Mouse (Mus musculus) G1E (cell line): ENCODE data around the gene Grhl1.

ENCODE experiments used
- CTCF ChIP-seq: IDR thresholded peaks from 2 replicates; pipeline ENCODE4 v1.5.1; 2012; ENCODE audit warnings: low read depth, low read length, inconsistent platforms, mixed read lengths
- TAL1 ChIP-seq: conservative IDR thresholded peaks from 2 replicates; pipeline ENCODE4 v1.6.1; 2012; ENCODE audit warnings: low read depth, low read length, inconsistent platforms, mixed read lengths

DNA sequence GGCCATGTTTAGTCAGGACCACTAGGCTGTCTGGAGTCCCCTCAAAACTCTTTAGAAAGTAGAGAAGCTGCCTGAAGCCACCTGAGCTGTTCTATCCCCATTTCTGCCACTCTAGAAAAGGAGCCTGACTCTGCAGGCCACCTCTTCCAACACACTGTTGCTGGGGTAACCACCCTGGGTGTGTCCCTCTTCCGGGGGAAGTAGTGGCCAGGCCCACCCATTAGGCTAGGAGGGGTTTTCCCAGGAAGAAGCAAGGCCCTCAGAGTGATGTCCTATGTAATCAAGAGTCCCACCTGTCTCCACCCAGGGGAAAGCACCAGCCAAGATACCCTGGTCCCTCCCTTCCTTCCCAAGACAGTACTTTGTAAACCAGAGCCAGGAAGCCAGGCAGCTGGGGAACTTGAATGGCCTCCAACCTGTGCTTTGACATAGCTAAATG is 61.7 kb downstream of the Grhl1 start:
- no peak for TF ChIP-seq TAL1
- TF ChIP-seq CTCF, result no peak
